Comparison of ENCODE assay signal across 9 mouse cellular contexts in the genomic region with DNA sequence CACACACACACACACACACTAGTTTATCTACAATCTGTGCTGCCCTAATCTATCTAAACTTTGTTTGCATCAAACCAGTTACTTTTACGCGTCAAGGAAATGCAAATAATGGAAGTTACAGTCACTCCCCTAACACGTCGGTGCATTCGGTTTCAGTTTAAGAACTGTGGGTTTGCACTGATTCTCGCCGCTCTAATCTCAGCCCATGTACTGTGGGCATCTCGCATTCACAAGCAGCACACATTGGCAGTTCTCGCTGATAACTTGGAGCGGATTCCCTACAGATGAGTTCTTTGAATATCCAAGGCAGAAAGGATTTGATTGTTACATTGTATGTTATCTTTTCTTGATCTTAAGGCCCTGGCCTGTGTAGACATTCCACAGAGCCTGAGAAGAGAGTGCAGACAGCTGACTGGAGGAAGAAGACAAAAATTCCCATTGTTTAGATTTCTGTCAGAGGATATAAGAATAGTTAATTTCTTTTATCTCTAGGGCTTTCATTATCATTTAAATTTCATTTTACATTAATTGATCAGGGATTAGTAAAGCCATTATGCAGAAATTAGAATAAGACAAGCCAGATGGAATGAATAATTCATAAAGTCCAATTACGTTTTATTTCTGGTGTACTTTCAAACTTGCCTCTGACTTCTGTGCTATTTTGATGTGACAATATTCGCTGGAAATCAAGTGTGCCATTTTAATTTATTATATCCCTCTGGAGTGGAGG.
DNase-seq lines count a peak whose midpoint lies in the region; ATAC-seq and TF ChIP-seq lines count a peak whose summit lies in the region.
"Had no signal": no experiment of that assay in that cellular context is flagged by ENCODE, and none has a peak within 500 bp of the region (broad histone marks: within the 10 kb centered on the region; RNA-seq: fewer than 3 reads in every experiment).

No protein-coding gene starts in this region.

- H3K4me3 ChIP-seq in liver, embryonic 16.5 days (ENCODE audit: low read depth, low read length): no peak overlapping the region
- H3K4me3 ChIP-seq in heart, embryonic 15.5 days: no peak overlapping the region; the same call in 1 of the 2 replicates
- H3K4me3 ChIP-seq in myocyte: no peak overlapping the region

- 50% methylated on average over 12 of the region's 12 CpGs for WGBS in liver, embryonic 16.5 days (ENCODE audit: insufficient replicate concordance)
- WGBS in heart, embryonic 15.5 days: 30% methylated on average over 12 of the region's 12 CpGs

- H3ac ChIP-seq in myocyte (ENCODE audit: control insufficient read depth, insufficient read length): no peak overlapping the region

- TF ChIP-seq POLR2A in myocyte (IDR thresholded peaks at IDR 0.05; ENCODE audit: insufficient read length, low read depth): no peak

- no peaks in the 10 kb centered on the region for H3K4me1 ChIP-seq in liver, embryonic 16.5 days (ENCODE audit: control insufficient read depth, low read depth, low read length)
- peaks cover 3% of the 10 kb centered on the region; the same call in 1 of the 2 replicates for H3K4me1 ChIP-seq in heart, embryonic 15.5 days (replicated peaks)

- H3K27me3 ChIP-seq in liver, embryonic 16.5 days (ENCODE audit: control insufficient read depth, insufficient read depth, low read depth, low read length): peaks cover 2% of the 10 kb centered on the region; the same call in 1 of the 2 replicates
- 0 out of 2 replicates have a peak, but pooled peaks cover 2% of the 10 kb centered on the region for H3K27me3 ChIP-seq in heart, embryonic 15.5 days
- H3K27me3 ChIP-seq in myocyte (ENCODE audit: control insufficient read depth, insufficient read depth, insufficient read length): no peaks in the 10 kb centered on the region

- H3K9me3 ChIP-seq in liver, embryonic 16.5 days (replicated peaks; ENCODE audit: control insufficient read depth, low read length): no peaks in the 10 kb centered on the region
- H3K9me3 ChIP-seq in heart, embryonic 15.5 days (replicated peaks): no peaks in the 10 kb centered on the region

- 0 out of 2 replicates have a peak overlapping the region, but pooled peaks have one; percentile 76 for H3K4me2 ChIP-seq in liver, embryonic 16.5 days (ENCODE audit: low read depth, low read length)
- H3K4me2 ChIP-seq in heart, embryonic 15.5 days: peak overlapping the region; percentile 92; the same call in 1 of the 2 replicates
- H3K4me2 ChIP-seq in myocyte (ENCODE audit: low read depth): peak overlapping the region; percentile 52

- ATAC-seq in liver, embryonic 16.5 days (ENCODE audit: low read depth): no peak
- ATAC-seq in heart, embryonic 15.5 days (replicated peaks; ENCODE audit: insufficient number of reproducible peaks, insufficient read depth, low FRiP score, low read depth): no peak

- H3K27ac ChIP-seq in liver, embryonic 16.5 days (ENCODE audit: low read length): no peak overlapping the region
- H3K27ac ChIP-seq in heart, embryonic 15.5 days: no peak overlapping the region
- H3K27ac ChIP-seq: kidney, postnatal 0 days; macrophage had no signal

- no peak overlapping the region for H3K9ac ChIP-seq in liver, embryonic 16.5 days (ENCODE audit: low read depth, low read length)
- H3K9ac ChIP-seq in heart, embryonic 15.5 days: no peak overlapping the region

- H3K79me2 ChIP-seq in myocyte (ENCODE audit: control insufficient read depth, insufficient read depth): no peaks in the 10 kb centered on the region

- no peaks in the 10 kb centered on the region for H3K36me3 ChIP-seq in liver, embryonic 16.5 days (ENCODE audit: control insufficient read depth, insufficient read depth)
- H3K36me3 ChIP-seq in heart, embryonic 15.5 days: no peaks in the 10 kb centered on the region
- no peaks in the 10 kb centered on the region for H3K36me3 ChIP-seq in myocyte (ENCODE audit: control insufficient read depth, insufficient read depth)

- DNase-seq in liver: no peak
- DNase-seq in fibroblast of lung, adult 2 months (ENCODE audit: low read depth): peak; percentile 11
- no peak for DNase-seq in kidney, adult 18-20 months
- DNase-seq in adrenal gland, postnatal 25 days: no peak

TF ChIP-seq in myocyte, 11 proteins besides CTCF, POLR2A, EP300 and RAD21:
- TF ChIP-seq USF1 (IDR thresholded peaks at IDR 0.05; ENCODE audit: low read depth) (no peak), SRF (IDR thresholded peaks at IDR 0.05; ENCODE audit: control insufficient read depth, insufficient read length, low read depth) (no peak), MYOG (IDR thresholded peaks at IDR 0.05; ENCODE audit: control insufficient read depth in 1 of 3, insufficient read depth in 1 of 3, insufficient read length in 2 of 3, low read depth in 2 of 3) (no peak), E2F4 (IDR thresholded peaks at IDR 0.05; ENCODE audit: insufficient read depth) (no peak), CEBPB (IDR thresholded peaks at IDR 0.05; ENCODE audit: insufficient read depth, poor library complexity, severe bottlenecking) (no peak), TCF12 (IDR thresholded peaks at IDR 0.05; ENCODE audit: insufficient read depth, poor library complexity, severe bottlenecking) (no peak)
TF ChIP-seq in myocyte: peak in this region for 0.
